Mouse (Mus musculus): ENCODE data around the gene Scarf1.

GRCm38 (mm10) chr11:75513336-75513735, at the start of gene Scarf1:
- TF ChIP-seq EP300 (IDR thresholded peaks at IDR 0.05; ENCODE audit: low read depth) (no peak), CTCF (IDR thresholded peaks at IDR 0.05; ENCODE audit: low read depth) (no peak)

Data from liver, embryonic 14.5 days (tissue).